Mouse (Mus musculus) urinary bladder, postnatal 4 days (tissue): ENCODE data around the gene Paf1.
"Not testable (repeated sequence)": the region's sequence is repeated elsewhere in the genome, so short reads cannot be mapped to it uniquely, and the experiment has no call there.

Source experiments
- DNase-seq, 2 experiments: peaks; one replicate each; pipeline ENCODE4 v3.0.0; 2021 to 2022; ENCODE audit warnings: low spot score in 2 of 2

Gene Paf1

DNA sequence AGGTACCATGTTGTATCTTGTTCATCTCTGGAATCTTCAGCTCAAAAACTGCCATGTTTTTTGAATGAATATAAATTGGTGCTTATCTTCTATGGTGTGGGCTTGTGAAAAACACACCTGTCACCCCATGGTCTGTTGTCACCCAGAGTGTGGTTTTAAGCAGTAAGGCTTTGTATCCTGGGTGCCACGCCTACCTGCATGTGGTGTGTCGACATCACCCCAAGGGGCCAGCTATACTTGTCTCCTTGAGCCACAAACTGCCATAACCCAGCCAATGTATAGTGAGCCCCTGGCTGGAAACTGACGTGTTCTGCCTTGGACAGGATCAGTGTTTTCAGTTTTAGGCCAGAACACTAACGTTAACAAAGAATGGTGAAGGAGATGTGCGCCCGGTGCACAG lies 8.6 kb upstream of the Paf1 start:
- DNase-seq: no peak

DNA sequence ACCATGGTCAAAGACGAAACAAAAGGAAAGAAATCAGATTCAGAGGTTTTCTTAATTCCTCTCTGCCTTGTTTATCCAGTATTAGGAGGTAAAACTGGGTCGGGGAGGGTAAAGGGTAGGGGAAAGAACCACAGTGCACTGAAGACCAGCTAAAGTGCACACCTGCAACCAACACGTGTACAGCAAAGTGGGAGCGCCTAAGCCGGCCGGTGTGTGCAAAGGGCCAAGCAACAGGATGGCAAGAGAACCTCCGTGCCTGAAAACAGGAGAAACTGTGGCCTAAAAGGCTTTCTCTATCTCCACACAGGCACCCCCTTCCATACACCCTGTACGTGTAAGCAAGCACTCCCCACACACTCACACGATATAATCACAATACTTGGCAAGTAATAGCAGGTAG lies 7.6 kb upstream of the Paf1 start:
- no peak for DNase-seq

DNA sequence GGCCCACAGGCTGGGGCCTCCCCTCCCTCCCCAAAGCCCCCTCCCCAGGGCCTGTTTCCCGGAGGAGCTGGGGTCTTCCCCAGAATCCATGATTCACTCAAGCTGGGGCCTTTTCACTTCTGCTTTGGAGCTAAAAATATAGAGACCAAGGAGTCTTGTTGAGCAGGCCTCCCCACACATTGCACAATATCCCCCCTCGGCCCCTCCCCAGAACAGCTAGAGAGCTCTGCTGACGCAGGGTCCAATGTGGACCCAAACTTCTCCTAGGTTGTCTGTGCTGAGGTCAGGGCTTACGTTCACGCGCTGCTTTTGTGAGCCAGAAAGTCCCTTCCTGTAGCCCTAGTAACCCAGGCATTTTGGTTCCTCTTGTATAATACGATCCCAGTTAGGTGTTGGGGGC lies 6.7 kb upstream of the Paf1 start:
- no peak for DNase-seq

DNA sequence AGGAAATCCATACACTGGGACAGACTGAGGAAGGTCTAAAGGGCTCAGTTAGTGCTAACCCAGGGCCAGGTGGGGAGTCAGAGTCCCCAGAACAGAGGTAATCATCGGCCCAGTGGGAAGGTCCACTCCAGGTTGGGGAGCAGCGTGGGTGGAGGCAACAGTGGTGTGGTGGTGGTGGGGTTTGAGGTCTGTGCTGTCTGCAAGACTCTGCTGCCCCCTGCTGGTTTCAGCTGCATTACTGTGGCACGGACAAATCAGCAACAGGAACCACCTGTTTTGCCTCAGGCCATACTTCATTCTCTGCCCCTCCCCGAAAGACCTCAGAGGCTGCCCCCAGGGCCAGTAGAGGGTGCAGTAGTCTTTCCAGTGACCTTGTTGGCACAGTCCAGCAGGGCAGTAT lies 6.3 kb upstream of the Paf1 start:
- DNase-seq: peak; percentile 73 to 89

DNA sequence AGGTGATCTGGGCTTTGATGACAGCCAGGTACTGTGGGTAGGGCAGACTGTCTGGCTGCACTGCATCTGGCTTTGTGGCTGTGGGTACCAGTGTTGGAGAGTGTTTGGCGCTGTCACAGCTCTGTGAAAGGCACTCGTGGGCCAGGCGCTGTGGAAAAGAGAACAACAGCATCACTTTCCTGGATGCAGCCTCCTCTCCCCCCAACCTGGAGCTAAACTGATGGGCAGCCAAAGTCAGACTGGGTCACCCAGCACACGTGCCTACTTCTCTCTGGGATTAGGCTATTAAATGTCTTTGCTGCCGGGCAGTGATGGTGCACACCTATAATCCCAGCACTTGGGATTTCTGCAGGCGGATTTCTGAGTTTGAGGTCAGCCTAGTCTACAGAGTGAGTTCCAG lies 5.9 kb upstream of the Paf1 start:
- DNase-seq: not testable (repeated sequence)

DNA sequence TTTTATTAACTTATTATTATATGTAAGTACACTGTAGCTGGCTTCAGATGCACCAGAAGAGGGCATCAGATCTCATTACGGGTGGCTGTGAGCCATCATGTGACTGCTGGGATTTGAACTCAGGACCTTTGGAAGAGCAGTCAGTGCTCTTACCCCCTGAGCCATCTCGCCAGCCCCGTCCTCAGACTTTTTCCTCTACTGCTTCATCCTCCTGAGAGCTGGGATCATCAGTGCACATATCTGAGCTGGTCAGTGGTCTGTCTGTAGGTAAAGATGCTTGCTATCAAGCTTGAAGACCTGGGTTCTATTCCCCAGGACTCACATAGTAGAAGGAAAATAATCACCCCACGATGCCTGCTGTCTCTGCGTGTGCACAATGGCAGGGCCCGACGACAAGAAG lies 5.4 kb upstream of the Paf1 start:
- DNase-seq: not testable (repeated sequence)

DNA sequence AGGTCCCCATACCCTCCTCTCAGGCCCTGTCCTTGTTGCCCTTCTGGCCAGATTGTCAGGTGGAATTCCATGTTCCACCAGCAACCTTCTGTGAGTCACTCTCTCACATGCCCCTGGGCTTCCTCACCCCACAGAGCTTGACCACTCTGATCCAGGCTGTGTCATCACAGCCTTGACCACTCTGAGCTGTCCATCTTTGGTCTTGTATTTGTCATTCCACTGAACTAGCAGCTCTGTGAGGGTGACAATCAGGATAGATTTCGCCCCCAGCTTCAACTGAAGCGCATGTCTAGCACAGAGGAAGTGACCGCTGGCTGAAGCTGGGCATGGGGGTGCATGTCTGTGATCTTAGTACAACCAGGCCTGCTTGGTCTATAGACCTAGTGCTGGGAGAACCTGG lies 2.4 kb upstream of the Paf1 start:
- no peak for DNase-seq

DNA sequence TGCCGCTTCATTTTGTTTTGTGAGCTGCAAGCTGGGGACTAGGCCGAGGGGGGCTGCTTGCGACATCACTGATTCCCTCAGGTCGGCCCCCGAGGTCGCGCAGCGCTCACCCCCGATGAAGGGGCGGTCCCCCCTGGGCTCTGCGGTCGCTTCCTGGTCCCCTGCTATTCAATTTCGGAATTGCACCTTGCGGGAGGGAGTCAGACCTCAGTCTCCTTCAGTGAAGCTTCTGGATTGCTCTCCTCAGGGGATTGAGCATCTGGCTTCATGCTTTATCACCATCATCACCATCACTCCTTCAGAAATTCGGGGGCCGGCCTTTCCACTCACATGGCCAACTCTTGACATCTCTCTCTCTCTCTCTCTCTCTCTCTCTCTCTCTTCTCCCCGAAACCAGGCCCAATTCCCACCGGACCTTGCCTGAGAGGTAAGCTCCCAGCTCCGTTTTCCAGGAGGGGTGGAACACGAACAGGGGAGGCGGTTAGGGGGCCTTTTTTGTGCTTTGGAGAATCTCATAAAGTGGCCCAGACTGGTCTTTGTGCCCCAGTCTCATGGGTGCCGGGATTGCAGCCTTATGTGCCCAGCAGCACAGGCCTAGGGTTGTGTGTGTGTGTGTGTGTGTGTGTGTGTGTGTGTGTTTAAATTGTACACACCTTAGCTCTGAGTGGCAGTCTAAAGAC lies 661 bp downstream of the Paf1 start:
- no peak for DNase-seq

DNA sequence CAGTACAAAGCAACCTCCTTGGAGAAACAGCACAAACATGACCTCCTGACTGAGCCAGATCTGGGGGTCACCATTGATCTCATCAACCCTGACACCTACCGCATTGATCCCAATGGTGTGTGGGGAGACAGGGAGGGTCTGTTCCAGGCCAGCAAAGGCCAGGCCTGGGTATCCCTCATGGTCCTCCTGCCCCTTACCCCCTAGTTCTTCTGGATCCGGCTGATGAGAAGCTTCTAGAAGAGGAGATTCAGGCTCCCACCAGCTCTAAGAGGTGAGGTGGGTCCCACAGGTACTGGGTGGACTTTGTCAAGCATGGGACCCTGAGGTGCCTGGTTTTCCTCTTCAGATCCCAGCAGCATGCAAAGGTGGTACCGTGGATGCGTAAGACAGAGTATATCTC lies 2.7 kb downstream of the Paf1 start:
- DNase-seq: no peak

DNA sequence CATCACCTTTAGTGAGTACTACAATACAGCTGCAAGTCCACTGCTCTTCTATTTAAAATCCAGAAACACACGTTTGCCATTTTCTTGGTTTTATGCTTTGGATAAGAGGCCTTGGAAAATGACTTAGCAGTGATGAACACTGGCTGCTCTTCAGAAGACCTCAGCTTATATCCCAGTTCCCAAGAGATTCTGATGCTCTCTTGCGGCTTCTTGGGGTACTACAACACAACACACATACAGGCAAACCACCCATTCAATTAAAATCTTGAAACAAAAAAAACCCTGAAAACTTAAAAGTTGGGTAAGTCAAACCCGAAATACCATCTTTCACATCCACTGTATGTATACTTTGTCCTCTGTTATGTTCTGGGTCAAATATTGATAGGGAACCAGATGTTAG lies 5.2 kb downstream of the Paf1 start:
- no peak for DNase-seq

DNA sequence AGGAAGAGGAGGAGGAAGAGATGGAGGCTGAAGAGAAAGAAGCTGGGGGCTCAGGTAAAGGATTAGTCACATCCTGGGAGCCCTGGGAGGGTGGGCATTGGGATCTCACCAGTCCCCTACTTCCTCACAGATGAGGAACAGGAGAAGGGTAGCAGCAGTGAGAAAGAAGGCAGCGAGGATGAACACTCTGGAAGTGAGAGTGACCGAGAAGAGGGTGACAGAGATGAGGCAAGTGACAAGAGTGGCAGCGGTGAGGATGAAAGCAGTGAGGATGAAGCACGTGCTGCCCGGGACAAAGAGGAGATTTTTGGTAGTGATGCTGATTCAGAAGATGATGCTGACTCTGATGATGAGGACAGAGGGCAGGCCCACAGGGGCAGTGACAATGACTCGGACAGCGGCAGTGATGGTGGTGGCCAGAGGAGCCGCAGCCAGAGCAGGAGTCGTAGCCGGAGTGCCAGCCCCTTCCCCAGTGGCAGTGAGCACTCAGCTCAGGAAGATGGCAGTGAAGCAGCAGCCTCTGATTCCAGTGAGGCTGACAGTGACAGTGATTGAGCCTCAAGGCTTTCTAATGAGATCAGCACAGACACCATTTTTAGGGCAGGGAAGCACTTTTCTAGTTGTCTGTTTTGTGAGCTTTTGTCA lies 6.1 kb downstream of the Paf1 start:
- DNase-seq: no peak

DNA sequence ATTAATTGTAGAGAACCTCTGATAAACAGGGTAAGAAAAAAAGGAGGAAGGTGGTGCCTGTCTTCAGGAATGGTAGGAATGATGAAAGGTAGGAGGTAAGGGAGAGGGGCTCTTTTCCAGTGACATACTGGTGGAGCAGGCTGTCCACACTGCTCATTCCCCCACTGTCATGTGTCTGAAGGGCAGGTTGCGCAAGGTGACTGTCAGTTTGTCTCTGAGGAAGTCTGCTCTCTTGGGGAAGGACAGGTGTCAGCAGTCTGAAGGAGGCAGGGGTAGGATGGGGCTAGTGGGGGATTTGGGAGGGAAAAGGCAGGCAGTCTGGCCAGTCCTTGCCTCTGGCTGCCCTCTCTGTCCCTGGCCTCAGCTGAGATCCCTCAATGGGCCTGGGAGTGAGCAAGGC lies 8.3 kb downstream of the Paf1 start:
- no peak for DNase-seq

DNA sequence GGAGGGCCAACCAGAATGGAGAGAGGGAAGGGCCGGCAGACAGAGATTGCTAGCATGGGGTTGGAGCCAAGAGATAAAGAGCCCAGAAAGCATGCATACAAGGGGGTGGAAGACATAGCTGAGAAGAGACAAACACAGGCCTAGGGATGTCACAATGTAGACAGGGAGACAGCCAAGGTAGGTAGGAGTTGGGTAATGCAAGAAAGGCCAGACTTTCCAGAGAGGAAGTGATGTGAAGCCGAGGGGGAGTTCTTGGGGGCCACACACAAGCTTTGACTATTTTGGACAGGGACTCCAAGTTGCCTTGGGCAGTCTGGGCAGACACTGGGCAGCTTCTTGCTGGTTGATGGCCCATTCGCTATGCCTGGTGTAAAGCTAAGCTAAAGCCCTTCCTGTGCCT lies 9.2 kb downstream of the Paf1 start:
- DNase-seq: no peak

DNA sequence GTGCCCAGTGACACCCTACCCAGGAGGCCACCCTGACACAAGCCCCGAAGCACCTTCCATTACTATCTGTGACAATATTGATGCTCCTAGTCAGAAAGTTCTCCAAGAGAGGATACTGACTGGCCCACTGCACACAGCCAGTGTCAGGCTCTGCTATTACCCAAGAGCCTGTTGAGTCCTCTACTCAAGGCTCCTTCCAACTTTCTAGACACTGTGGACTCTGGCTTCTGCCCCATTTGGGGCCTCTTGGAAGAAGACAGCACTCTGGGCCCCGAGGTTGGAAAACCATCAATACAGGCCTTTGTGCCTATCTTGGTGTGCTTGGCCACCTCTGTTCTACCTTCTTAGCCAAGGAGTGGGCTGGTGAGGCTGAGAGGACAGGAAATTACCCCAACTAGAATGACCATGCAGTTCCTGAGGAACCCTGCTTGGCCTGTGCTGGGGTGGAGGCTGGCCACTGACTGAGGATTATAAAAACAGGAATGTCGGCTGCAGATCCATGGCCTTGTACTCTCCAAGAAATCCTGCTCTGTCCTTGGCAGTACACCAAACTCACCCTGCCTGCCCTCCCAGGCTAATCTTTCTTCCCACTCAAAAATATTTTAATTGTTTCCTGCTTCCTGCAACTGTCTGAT lies 18.2 kb downstream of the Paf1 start:
- peak in 1 of 2 experiments; percentile 76 for DNase-seq

DNA sequence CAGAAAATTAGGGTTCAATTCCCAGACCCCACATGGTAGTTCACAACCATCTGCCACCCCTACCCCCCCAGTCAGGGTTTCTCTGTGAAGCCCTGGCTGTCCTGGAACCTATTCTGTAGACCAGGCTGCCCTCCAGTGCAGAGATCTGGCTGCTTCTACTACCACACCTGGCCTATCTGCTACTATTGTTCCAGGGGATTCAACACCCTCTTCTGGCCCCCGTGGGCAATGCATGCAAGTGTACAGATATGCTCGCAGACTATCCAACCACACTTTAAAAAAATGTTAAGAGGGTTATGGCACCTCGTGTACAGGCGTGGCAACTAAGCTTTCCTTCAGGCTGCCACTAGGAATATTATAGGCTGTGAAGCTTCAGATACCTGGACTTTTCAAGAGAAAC lies 20.1 kb downstream of the Paf1 start:
- DNase-seq: no peak

DNA sequence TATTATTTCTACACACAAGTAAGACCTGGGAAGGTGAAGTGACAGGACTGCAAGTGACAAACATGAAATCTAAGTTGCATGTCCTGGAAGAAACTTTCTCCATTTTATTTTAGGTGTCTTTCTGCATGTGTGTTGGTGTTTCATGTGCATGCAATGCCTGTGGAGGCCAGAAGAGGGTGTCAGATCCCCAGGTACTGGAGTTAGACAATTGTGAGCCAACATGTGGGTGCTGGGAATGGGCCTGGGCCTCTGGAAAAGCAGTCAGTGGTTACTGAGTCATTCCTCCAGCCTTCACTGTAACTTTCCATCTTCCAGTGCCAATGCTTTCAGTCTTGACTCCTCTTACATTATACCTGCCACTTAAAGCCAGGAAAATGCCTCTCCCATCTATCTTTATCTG lies 24.6 kb downstream of the Paf1 start:
- DNase-seq: no peak

DNA sequence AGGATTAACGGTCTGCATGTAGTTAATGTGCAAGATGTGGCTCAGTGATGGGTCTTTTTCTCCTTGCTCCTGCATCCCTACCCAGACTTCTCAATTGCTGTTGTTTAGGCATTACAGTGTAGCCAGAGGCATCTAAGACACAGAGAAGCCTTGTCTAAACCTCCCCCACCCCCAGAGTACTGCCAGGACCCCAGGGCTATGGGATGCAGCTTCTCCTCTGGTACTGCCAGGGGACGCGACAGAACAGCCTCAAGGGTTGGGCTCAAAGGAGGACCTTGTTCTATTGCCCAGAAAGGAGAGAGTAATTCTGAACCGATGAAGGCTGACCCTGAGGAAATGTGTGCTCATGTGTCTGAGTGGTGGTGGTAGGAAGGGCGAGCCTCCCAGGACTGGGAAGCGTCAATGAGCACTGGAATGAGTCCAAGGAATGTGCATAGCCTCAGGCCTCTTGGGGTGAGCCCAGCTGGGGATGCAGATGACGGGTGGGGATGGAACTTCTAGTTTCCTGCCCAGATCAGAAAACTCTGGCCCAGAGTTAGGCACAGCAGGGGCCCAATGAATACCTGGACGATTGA lies 25.4 kb downstream of the Paf1 start:
- peak in 1 of 2 experiments; percentile 71 for DNase-seq

DNA sequence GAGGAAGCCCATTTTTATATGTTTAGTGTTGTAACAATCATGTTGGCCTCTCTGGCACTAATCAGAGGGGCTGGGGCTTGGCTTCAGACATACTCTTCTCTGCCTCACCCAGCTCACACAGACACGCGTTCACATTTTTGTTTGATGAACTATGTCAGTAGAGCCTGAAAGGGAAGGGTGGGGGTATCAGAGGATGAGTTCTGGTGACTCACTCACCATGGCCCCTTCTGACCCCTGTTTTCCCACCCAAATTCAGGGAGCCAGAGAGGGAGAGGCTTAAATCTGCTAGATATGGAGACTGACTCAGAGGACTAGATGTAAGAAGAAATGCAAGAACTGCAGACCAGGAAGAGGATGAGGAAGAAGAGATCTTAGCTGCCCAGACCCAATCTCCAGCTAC lies 26.7 kb downstream of the Paf1 start:
- no peak for DNase-seq

DNA sequence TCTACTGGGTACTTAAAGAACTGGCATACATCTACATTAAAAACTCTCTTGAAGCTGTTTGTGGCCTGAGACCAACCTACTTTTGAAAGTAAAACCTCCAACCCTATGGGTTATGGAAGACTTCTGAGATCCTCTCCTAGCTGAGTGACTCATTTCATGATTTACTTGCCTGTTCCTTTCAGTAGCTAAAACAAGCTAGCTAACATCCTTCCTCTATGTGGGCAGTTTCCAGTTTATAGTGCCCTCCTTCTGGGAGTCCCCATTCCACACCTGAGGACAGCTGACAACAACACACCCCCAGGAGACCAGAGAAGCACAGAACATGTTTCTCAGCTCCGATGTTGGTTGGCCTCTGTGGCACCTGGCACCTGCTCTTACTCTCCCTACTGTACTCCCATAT lies 30.3 kb downstream of the Paf1 start:
- no peak for DNase-seq

DNA sequence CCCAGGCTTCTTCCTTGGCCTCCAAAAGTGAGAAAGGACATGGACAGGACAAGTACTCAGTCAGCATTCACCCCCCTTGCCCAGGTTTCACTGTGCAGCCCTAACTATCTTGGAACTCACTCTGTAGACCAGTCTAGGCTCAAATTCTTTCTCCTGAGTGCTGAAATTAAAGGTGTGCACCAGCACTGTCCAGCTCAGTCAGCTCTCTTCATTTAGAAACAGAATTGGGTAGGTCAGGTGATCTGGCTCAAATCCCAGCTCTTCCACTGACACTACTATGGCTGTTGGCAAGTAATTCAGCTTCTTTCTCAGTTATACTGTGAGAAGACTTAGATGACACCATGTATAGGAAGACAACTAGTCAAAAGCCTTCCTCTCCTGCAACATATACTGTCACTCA lies 35.0 kb downstream of the Paf1 start:
- no peak for DNase-seq

DNA sequence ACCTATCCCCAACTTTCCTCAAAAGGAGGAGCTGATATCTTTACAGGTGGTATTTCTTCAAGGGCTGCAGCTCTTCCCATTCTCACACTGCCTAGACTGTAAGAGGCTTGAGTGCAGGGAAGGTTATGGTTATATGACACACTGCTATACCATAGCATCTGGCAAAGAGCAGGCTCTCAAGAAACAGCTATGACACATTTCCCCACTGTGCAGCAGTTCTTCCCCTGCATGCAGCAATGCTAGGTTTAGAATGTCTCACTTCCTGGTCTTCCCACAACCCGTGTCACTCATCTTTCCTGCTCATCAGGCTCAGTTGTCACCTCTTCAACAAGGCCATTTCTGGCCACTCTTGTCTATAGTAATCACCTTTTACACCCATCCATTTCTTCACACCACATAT lies 37.8 kb downstream of the Paf1 start:
- no peak for DNase-seq

DNA sequence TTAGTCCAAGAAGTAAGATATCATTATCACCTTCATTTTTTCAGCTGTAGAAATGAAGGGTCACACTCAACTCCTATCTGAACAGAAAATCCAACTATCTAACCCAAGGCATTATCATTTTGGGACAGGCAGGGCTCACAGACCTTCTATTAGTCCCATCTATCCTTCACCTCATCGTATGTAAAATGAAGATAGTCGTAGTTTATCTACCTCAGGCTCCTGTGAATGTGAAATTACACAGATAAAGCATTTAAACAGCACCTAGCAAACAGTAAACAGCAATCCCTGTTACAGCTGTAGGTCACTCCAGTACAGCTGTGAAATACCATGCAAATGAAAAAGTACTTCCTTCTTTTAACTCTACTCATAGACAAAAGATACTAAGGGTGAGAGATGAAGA lies 39.5 kb downstream of the Paf1 start:
- no peak for DNase-seq

DNA sequence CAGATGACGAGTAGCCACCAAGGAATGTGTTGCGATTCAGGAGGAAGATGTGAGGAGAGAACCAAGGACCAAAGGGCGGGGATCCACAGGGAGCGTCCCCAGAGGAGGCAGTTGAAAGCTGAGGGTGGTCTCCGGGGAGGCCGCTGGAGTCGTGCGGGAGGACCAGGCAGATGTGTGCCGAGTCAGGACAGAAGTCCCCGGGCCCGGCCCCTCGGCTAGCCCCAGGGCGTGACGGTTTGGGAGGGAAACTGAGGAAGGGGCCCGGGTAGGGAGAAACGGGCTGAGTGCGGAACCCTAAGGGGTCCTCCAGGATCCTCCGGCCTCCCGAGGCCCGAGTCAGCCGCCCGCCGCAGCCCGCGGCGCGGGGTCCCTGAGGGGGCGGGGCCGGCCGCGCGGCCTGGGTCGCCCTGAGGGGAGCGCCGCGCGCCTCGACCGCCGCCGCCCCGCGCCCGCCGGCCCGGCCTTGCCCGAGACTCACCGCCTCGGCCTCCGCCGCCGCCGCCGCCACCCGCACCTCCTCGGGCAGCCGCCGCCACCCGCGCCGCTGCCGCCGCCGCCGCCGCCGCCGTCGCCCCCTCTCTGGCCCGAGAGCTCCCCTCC lies 43.0 kb downstream of the Paf1 start:
- peak in 1 of 2 experiments; percentile 39 for DNase-seq
